Mouse (Mus musculus) liver, embryonic 14.5 days (tissue): Measurements from ENCODE around the gene Espn. TPM values are rescaled to one million over a fixed set of nuclear protein-coding genes. Genes with fewer than 3 reads are reported as not detected.
A peak's percentile ranks its signal among the peaks of the same experiment; 100 is the strongest.

ENCODE experiments used
- ATAC-seq: fragments of 200-750 bp; cut with Nextera tagmentation; 2 replicates; pipeline ENCODE4 v1.8.0; 2017; ENCODE audit warnings: moderate number of reproducible peaks, mild to moderate bottlenecking, moderate library complexity; ENCODE audit not compliant: insufficient read depth
- DNase-seq, 3 experiments: peaks; one replicate each; pipeline ENCODE4 v3.0.0-alpha.2; 2012 to 2013; ENCODE audit warnings: low read depth in 3 of 3, low spot score in 3 of 3
- H3K27ac ChIP-seq: fragments of 300-500 bp; sonication (generic); 2 replicates; pipeline ENCODE4 v1.5.1; 2014; ENCODE audit warnings: moderate library complexity, mild to moderate bottlenecking, control low read depth, inconsistent platforms
- H3K27me3 ChIP-seq: fragments of 300-500 bp; sonication (generic); 2 replicates; pipeline ENCODE4 v1.6.1; 2014; ENCODE audit warnings: mild to moderate bottlenecking, low read length, moderate library complexity; ENCODE audit not compliant: control insufficient read depth, insufficient read depth
- H3K36me3 ChIP-seq: fragments of 300-500 bp; sonication (generic); replicated peaks from 2 replicates; pipeline ENCODE4 v1.6.1; 2014; ENCODE audit warnings: low read depth; ENCODE audit not compliant: control insufficient read depth, insufficient read depth
- H3K4me1 ChIP-seq, 2 experiments: fragments of 200-500 bp in 1 of 2; fragments of 300-500 bp in 1 of 2; sonication (generic) in 1 of 2; replicated peaks; 2 replicates each; pipeline ENCODE4 v1.6.1; 2012 to 2014; ENCODE audit warnings: antibody characterized with exemption in 1 of 2, inconsistent platforms in 1 of 2, low read length in 1 of 2; ENCODE audit not compliant: control insufficient read depth in 2 of 2, insufficient read depth in 2 of 2
- H3K4me2 ChIP-seq: fragments of 300-500 bp; sonication (generic); 2 replicates; pipeline ENCODE4 v1.6.1; 2014; ENCODE audit warnings: low read depth, mild to moderate bottlenecking, control low read depth, moderate library complexity
- H3K4me3 ChIP-seq, 2 experiments: fragments of 200-500 bp in 1 of 2; fragments of 300-500 bp in 1 of 2; sonication (generic) in 1 of 2; 2 replicates each; pipeline ENCODE4 v1.5.1; 2012 to 2014; ENCODE audit warnings: low read depth in 2 of 2, low read length in 2 of 2, mild to moderate bottlenecking in 2 of 2, control low read depth in 1 of 2, inconsistent platforms in 1 of 2, moderate library complexity in 1 of 2; ENCODE audit not compliant: insufficient read depth in 1 of 2
- H3K9ac ChIP-seq: fragments of 300-500 bp; sonication (generic); replicated peaks from 2 replicates; pipeline ENCODE4 v1.6.1; 2014; ENCODE audit warnings: mild to moderate bottlenecking, control low read depth, moderate library complexity
- H3K9me3 ChIP-seq: fragments of 300-500 bp; sonication (generic); 2 replicates; pipeline ENCODE4 v1.6.1; 2016; ENCODE audit warnings: low read length, mixed read lengths; ENCODE audit not compliant: control insufficient read depth
- CTCF ChIP-seq: IDR thresholded peaks from 2 replicates; pipeline ENCODE4 v1.5.1; 2016; ENCODE audit warnings: antibody characterized with exemption, low read depth, control low read depth
- EP300 ChIP-seq: IDR thresholded peaks from 2 replicates; pipeline ENCODE4 v1.6.1; 2016; ENCODE audit warnings: antibody characterized with exemption, low read depth
- WGBS: fragments of 180-500 bp; shearing (Covaris S2); extraction: QIAGEN DNeasy Blood & Tissue Kit; methylation state at CpG from one replicate; pipeline ENCODE4 v1.1.7; 2014; ENCODE audit not compliant: insufficient replicate concordance; 5-methylcytosine and 5-hydroxymethylcytosine counted together
- polyA plus RNA-seq, 2 experiments: library from polyadenylated mRNA; depleted of rRNA in 1 of 2; stranded (reverse) in 1 of 2; unstranded in 1 of 2; fragments of >200 nt; fragmentation: Nextera tagmentation in 1 of 2; extraction: Ambion mirVana in 1 of 2; gene quantifications; 2 replicates each; pipeline versions ENCODE4 v1.2.1 to v1.2.3; 2012 to 2014

Espn gene
- polyA plus RNA-seq, 2 experiments: 1.2 TPM

- Histone ChIP-seq H3K27ac (no peak overlapping the region), H3K4me1 (peaks cover 0 to 7% of the 10 kb centered on the region in 2 experiments; a peak in 3 of 4 replicates), H3K9me3 (no peaks in the 10 kb centered on the region), H3K4me2 (peak overlapping the region; percentile 69), H3K4me3 (peak overlapping the region in 1 of 2 experiments; percentile 34; a peak in 1 of 4 replicates), H3K27me3 (peaks cover 21% of the 10 kb centered on the region), H3K9ac (no peak overlapping the region), H3K36me3 (no peaks in the 10 kb centered on the region)
- no peak for TF ChIP-seq EP300
- TF ChIP-seq CTCF: no peak
- ATAC-seq (peak; percentile 20; the same call in 1 of the 2 replicates), DNase-seq (no peak)
- 3% methylated on average over 7 of the region's 7 CpGs for WGBS
These were observed 663 bp downstream of the Espn start for GRCm38 (mm10) chr4:152151451-152151965.

GRCm38 (mm10) chr4:152150546-152150945, 1.6 kb downstream of the Espn start:
- H3K27me3 ChIP-seq: peaks cover 21% of the 10 kb centered on the region
- no peak overlapping the region for H3K27ac ChIP-seq
- peaks cover 0 to 7% of the 10 kb centered on the region in 2 experiments; a peak in 3 of 4 replicates for H3K4me1 ChIP-seq
- 42% methylated on average over 4 of the region's 4 CpGs for WGBS
- no peak for DNase-seq
- H3K9me3 ChIP-seq: no peaks in the 10 kb centered on the region
- no peak overlapping the region for H3K9ac ChIP-seq
- no peak for ATAC-seq
- no peak overlapping the region for H3K4me2 ChIP-seq
- H3K36me3 ChIP-seq: no peaks in the 10 kb centered on the region
- TF ChIP-seq CTCF (no peak), EP300 (no peak)
- no peak overlapping the region for H3K4me3 ChIP-seq

- Histone ChIP-seq H3K27me3 (peaks cover 2% of the 10 kb centered on the region; the same call in 1 of the 2 replicates), H3K9ac (no peak overlapping the region), H3K4me1 (no peaks in the 10 kb centered on the region; a peak in 1 of 4 replicates), H3K36me3 (no peaks in the 10 kb centered on the region), H3K27ac (no peak overlapping the region), H3K4me3 (no peak overlapping the region), H3K4me2 (no peak overlapping the region), H3K9me3 (no peaks in the 10 kb centered on the region)
- TF ChIP-seq CTCF: no peak
- no peak for TF ChIP-seq EP300
- DNase-seq: no peak
- no peak for ATAC-seq
- WGBS: 62% methylated on average over 11 of the region's 11 CpGs
These were observed 5.9 kb downstream of the Espn start for GRCm38 (mm10) chr4:152146033-152146827.

- no peaks in the 10 kb centered on the region for H3K4me1 ChIP-seq
These were observed 6.7 kb downstream of the Espn start for GRCm38 (mm10) chr4:152145473-152145872.

GRCm38 (mm10) chr4:152143632-152144031, 8.5 kb downstream of the Espn start:
- 45% methylated on average over 1 of the region's 1 CpGs for WGBS
- TF ChIP-seq EP300 (no peak), CTCF (peak; percentile 44)
- ATAC-seq: no peak
- H3K4me2 ChIP-seq: no peak overlapping the region
- no peaks in the 10 kb centered on the region for H3K27me3 ChIP-seq
- H3K4me3 ChIP-seq: no peak overlapping the region
- H3K36me3 ChIP-seq: no peaks in the 10 kb centered on the region
- DNase-seq: no peak
- no peak overlapping the region for H3K9ac ChIP-seq
- no peaks in the 10 kb centered on the region for H3K9me3 ChIP-seq
- no peak overlapping the region for H3K27ac ChIP-seq
- peaks cover 1 to 3% of the 10 kb centered on the region in 2 experiments; a peak in 3 of 4 replicates for H3K4me1 ChIP-seq

More at GRCm38 (mm10) chr4:152145473-152145872, 6.7 kb downstream of the Espn start:
- Histone ChIP-seq H3K9ac (no peak overlapping the region), H3K4me2 (no peak overlapping the region), H3K27ac (no peak overlapping the region), H3K9me3 (no peaks in the 10 kb centered on the region), H3K36me3 (no peaks in the 10 kb centered on the region), H3K27me3 (no peaks in the 10 kb centered on the region), H3K4me3 (no peak overlapping the region)
- 40% methylated on average over 10 of the region's 10 CpGs for WGBS
- DNase-seq (no peak), ATAC-seq (no peak)
- TF ChIP-seq CTCF (no peak), EP300 (no peak)
